Mouse (Mus musculus) kidney, adult 2 months (tissue): Measurements from ENCODE around the gene Agbl4.

Source experiments
- CTCF ChIP-seq: fragments of 200-500 bp; conservative IDR thresholded peaks from 2 replicates; pipeline ENCODE4 v1.5.1; 2011; ENCODE audit warnings: low read depth, mild to moderate bottlenecking, control low read depth, low read length, moderate library complexity, mixed read lengths; ENCODE audit not compliant: insufficient read depth, insufficient read length
- POLR2A ChIP-seq: fragments of 200-500 bp; IDR thresholded peaks from one replicate; pipeline ENCODE4 v1.6.1; 2011; ENCODE audit warnings: low read depth, low read length, control low read depth

- no peak for TF ChIP-seq CTCF
- TF ChIP-seq POLR2A = no peak
Observed at GRCm38 (mm10) chr4:110427653-110428052, 30.2 kb downstream of the Agbl4 start.
